Mouse (Mus musculus) lung, adult 2 months (tissue): Measurements from ENCODE around the gene Isca1.

ENCODE experiments used
- CTCF ChIP-seq: fragments of 200-500 bp; IDR thresholded peaks from 2 replicates; pipeline ENCODE4 v1.5.1; 2011; ENCODE audit warnings: mild to moderate bottlenecking, low read length, control low read depth; ENCODE audit not compliant: insufficient read depth
- POLR2A ChIP-seq: fragments of 200-500 bp; IDR thresholded peaks from 2 replicates; pipeline ENCODE4 v1.6.1; 2011; ENCODE audit warnings: low read depth, mild to moderate bottlenecking, control low read depth, low read length, borderline replicate concordance; ENCODE audit errors: extremely low read depth

GRCm38 (mm10) chr13:59798306-59798705 is 28.7 kb upstream of the Isca1 start:
- no peak for TF ChIP-seq POLR2A
- TF ChIP-seq CTCF, result no peak
